Mouse (Mus musculus) stomach, postnatal 0 days (tissue): ENCODE measurements at regions not wholly inside any gene's neighbourhood (a gene's known extent, or its start where the extent isn't known, plus 50 kb on each side); places are given as distances from the start of the nearest gene placed in this dataset.

ENCODE experiments used
- ATAC-seq: fragments of 200-750 bp; cut with Nextera tagmentation; 2 replicates; pipeline ENCODE4 v1.8.0; 2017; ENCODE audit not compliant: low FRiP score, low TSS enrichment
- DNase-seq: peaks from one replicate; pipeline ENCODE4 v3.0.0-alpha.2; 2016; ENCODE audit warnings: low spot score
- H3K27ac ChIP-seq: fragments of 300-500 bp; sonication (generic); replicated peaks from 2 replicates; pipeline ENCODE4 v1.5.1; 2014; ENCODE audit warnings: mild to moderate bottlenecking, control low read depth
- H3K27me3 ChIP-seq: fragments of 300-500 bp; sonication (generic); 2 replicates; pipeline ENCODE4 v1.6.1; 2014; ENCODE audit warnings: low read length; ENCODE audit not compliant: control insufficient read depth, insufficient read depth
- H3K36me3 ChIP-seq: fragments of 300-500 bp; sonication (generic); 2 replicates; pipeline ENCODE4 v1.6.1; 2014; ENCODE audit warnings: low read length, mixed read lengths; ENCODE audit not compliant: control insufficient read depth, insufficient read depth
- H3K4me1 ChIP-seq: fragments of 300-500 bp; sonication (generic); replicated peaks from 2 replicates; pipeline ENCODE4 v1.6.1; 2014; ENCODE audit warnings: antibody characterized with exemption; ENCODE audit not compliant: control insufficient read depth, insufficient read depth
- H3K4me2 ChIP-seq: fragments of 300-500 bp; sonication (generic); replicated peaks from 2 replicates; pipeline ENCODE4 v1.6.1; 2014; ENCODE audit warnings: low read depth, mild to moderate bottlenecking, control low read depth, moderate library complexity
- H3K4me3 ChIP-seq: fragments of 300-500 bp; sonication (generic); 2 replicates; pipeline ENCODE4 v1.5.1; 2014; ENCODE audit warnings: low read depth, low read length, control low read depth
- H3K9ac ChIP-seq: fragments of 300-500 bp; sonication (generic); 2 replicates; pipeline ENCODE4 v1.6.1; 2014; ENCODE audit warnings: mild to moderate bottlenecking, low read length, control low read depth, mixed read lengths
- H3K9me3 ChIP-seq: fragments of 300-500 bp; sonication (generic); 2 replicates; pipeline ENCODE4 v1.6.1; 2016; ENCODE audit warnings: low read length; ENCODE audit not compliant: control insufficient read depth
- CTCF ChIP-seq: IDR thresholded peaks from 2 replicates; pipeline ENCODE4 v1.5.1; 2016; ENCODE audit warnings: antibody characterized with exemption, low read depth, mild to moderate bottlenecking, moderate library complexity
- EP300 ChIP-seq: optimal IDR thresholded peaks from 2 replicates; pipeline ENCODE3; 2016; ENCODE audit warnings: antibody characterized with exemption
- WGBS: fragments of 180-500 bp; shearing (Covaris S2); extraction: QIAGEN DNeasy Blood & Tissue Kit; methylation state at CpG from one replicate; pipeline ENCODE4 v1.1.7; 2014; 5-methylcytosine and 5-hydroxymethylcytosine counted together

DNA sequence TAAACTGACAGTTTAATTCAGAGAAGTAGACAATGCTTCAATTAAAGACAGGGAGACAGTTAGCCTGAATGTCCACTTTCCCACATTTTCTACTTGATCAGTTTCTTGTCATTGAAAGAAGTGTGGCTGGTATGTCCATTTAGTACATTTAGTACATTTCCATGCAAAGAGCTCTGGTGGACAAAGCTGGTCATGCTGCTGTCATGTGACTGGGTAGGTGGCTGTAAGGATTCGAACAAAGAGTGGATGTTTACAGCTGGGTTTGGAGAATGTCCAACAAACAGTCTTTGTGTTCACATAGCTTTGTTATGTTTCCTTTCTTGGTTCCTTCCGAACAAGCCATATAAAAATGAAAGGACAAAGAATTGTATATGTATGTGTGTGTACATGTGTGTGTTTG lies 241.3 kb downstream of the Ahr start:
- Histone ChIP-seq H3K27ac (no peak overlapping the region), H3K9ac (no peak overlapping the region), H3K9me3 (no peaks in the 10 kb centered on the region), H3K4me1 (no peaks in the 10 kb centered on the region), H3K27me3 (no peaks in the 10 kb centered on the region), H3K36me3 (no peaks in the 10 kb centered on the region), H3K4me2 (no peak overlapping the region), H3K4me3 (no peak overlapping the region)
- no peak for ATAC-seq
- WGBS: 55% methylated on average over 2 of the region's 2 CpGs
- TF ChIP-seq CTCF (no peak), EP300 (no peak)
- DNase-seq: no peak

DNA sequence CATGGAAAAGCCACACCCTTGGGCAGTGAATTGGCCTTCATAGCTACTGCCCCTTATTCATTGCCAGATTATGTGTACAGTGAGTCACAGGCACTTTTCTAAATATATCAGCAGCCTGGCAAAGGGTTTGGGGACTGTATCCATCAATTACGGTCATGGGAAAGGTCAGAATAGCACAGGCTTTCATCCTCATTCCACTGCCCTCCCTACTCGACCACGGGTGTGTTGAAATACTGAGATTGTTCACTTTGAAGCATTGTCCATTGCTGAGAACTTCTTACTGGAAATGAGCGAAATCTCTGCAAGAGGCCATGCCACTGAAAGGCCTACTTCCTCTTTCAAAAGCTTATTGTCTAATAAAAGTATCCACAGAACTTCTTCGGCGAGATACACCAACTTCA lies 242.9 kb downstream of the Ahr start:
- no peaks in the 10 kb centered on the region for H3K36me3 ChIP-seq
- no peak overlapping the region for H3K27ac ChIP-seq
- H3K9ac ChIP-seq: no peak overlapping the region
- WGBS: 65% methylated on average over 6 of the region's 6 CpGs
- no peaks in the 10 kb centered on the region for H3K27me3 ChIP-seq
- ATAC-seq (no peak), DNase-seq (no peak)
- H3K4me1 ChIP-seq: no peaks in the 10 kb centered on the region
- TF ChIP-seq EP300: no peak
- TF ChIP-seq CTCF: no peak
- no peak overlapping the region for H3K4me2 ChIP-seq
- no peak overlapping the region for H3K4me3 ChIP-seq
- no peaks in the 10 kb centered on the region for H3K9me3 ChIP-seq

- no peak overlapping the region for H3K27ac ChIP-seq
- H3K9me3 ChIP-seq: no peaks in the 10 kb centered on the region
- ATAC-seq: no peak
- no peak overlapping the region for H3K4me2 ChIP-seq
- 60% methylated on average over 2 of the region's 2 CpGs for WGBS
- no peak overlapping the region for H3K9ac ChIP-seq
- H3K4me1 ChIP-seq: no peaks in the 10 kb centered on the region
- no peaks in the 10 kb centered on the region for H3K36me3 ChIP-seq
- DNase-seq: no peak
- no peaks in the 10 kb centered on the region for H3K27me3 ChIP-seq
- no peak overlapping the region for H3K4me3 ChIP-seq
- TF ChIP-seq CTCF (no peak), EP300 (no peak)
These were observed 241.0 kb downstream of the Snx13 start for GRCm38 (mm10) chr12:35287974-35288373.

DNA sequence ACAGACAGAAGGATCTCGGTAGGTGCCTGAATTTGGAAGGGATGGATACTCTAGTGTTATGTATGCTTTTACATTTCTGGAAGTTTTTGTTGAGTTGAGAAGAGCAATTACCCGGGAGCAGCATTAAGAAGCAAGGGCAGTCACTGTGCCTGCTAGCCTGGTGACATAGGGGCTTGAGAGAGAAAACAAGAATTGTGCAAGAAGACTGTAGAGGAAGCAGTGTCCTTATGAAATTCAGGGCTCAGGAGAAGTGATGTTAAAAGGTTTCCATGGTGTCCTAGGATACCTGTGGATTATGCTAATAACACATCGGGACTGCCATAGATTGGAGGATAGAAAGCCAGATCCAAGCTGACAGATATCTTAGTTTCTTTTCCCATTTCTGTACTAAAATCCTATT lies 240.6 kb downstream of the Snx13 start:
- Histone ChIP-seq H3K9ac (no peak overlapping the region), H3K27me3 (no peaks in the 10 kb centered on the region), H3K36me3 (no peaks in the 10 kb centered on the region), H3K4me2 (no peak overlapping the region), H3K4me3 (no peak overlapping the region), H3K9me3 (no peaks in the 10 kb centered on the region), H3K27ac (no peak overlapping the region), H3K4me1 (no peaks in the 10 kb centered on the region)
- no peak for DNase-seq
- ATAC-seq: no peak
- 78% methylated on average over 3 of the region's 3 CpGs for WGBS
- TF ChIP-seq EP300 (no peak), CTCF (no peak)

- H3K27me3 ChIP-seq: no peaks in the 10 kb centered on the region
- no peak overlapping the region for H3K9ac ChIP-seq
- no peak overlapping the region for H3K27ac ChIP-seq
- no peaks in the 10 kb centered on the region for H3K4me1 ChIP-seq
- 63% methylated on average over 3 of the region's 3 CpGs for WGBS
- H3K36me3 ChIP-seq: no peaks in the 10 kb centered on the region
- DNase-seq: no peak
- no peak for ATAC-seq
- no peak overlapping the region for H3K4me3 ChIP-seq
- TF ChIP-seq EP300: no peak
- TF ChIP-seq CTCF: no peak
- H3K9me3 ChIP-seq: no peaks in the 10 kb centered on the region
- no peak overlapping the region for H3K4me2 ChIP-seq
These were observed 240.1 kb downstream of the Snx13 start for GRCm38 (mm10) chr12:35286974-35287553.

GRCm38 (mm10) chr12:35284345-35284744 lies 237.4 kb downstream of the Snx13 start:
- Histone ChIP-seq H3K4me2 (no peak overlapping the region), H3K9ac (no peak overlapping the region), H3K27ac (no peak overlapping the region), H3K27me3 (no peaks in the 10 kb centered on the region), H3K4me1 (no peaks in the 10 kb centered on the region), H3K36me3 (no peaks in the 10 kb centered on the region), H3K4me3 (no peak overlapping the region), H3K9me3 (no peaks in the 10 kb centered on the region)
- ATAC-seq (0 out of 2 replicates have a peak, but pooled peaks have one; percentile 42), DNase-seq (no peak)
- TF ChIP-seq CTCF (no peak), EP300 (no peak)
- whole genome bisulfite sequencing: 27% methylated on average over 2 of the region's 2 CpGs
